Mouse (Mus musculus): ENCODE measurements around the gene Dpp3.

DNA sequence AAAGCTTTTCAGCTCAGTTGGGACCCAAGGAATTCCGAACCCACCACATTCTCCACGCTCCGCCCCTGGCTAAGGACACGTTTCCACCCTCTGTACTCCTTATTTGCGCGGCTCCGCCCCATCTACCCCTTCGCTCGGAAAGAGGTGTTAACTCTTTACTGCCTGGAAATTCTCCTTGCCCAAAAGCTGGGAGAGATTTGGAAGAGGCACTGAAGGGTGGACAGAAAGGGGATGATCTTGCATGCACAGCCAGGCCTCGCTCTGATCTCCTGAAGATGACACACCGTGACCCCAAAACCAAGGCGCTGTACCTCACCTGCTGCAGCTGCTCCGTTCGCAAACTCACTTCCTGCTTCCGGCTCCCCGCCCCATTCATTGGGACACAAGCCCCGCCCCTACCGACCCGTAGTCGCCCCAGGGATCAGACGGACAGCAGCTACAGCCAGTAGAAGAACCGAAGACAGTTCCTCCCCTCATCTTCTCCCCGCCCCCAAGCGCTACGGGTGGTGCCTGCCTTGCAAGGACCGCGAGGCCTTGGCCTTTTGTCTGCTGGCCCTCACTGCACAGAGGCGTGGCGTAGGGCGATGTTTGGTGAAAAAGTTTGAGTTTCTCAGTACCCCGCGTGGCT lies at the start of gene Dpp3:
- peak; percentile 64 for TF ChIP-seq POLR2A (IDR thresholded peaks at IDR 0.05; ENCODE audit: borderline replicate concordance, low read depth, low read length)
- TF ChIP-seq CTCF (IDR thresholded peaks at IDR 0.05; ENCODE audit: low read depth, low read length) = no peak

All from bone marrow macrophage, adult 2 months (primary cell).